Mouse (Mus musculus) lung, postnatal 0 days (tissue): ENCODE measurements around the gene Trem1.

Experiments used
- CTCF ChIP-seq: IDR thresholded peaks from 2 replicates; pipeline ENCODE4 v1.5.1; 2016; ENCODE audit warnings: antibody characterized with exemption, mild to moderate bottlenecking
- EP300 ChIP-seq: IDR thresholded peaks from 2 replicates; pipeline ENCODE4 v1.6.1; 2016; ENCODE audit warnings: antibody characterized with exemption, mild to moderate bottlenecking, control low read depth

DNA sequence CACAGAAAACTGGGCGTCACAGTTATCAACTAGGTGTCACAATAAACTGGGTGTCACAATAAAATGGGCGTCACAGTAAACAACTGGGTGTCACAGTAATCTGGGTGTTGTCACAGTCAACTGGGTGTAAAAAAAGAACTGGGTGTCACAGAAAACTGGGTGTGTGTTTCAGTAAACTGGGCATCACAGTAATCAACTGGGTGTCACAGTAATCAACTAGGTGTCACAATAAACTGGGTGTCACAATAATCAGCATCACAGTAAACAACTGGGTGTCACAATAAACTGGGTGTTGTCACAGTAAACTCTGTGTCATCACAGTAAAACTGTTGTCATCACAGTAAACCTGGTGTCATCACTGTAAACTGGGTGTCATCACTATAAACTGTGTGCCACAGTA lies 40.2 kb upstream of the Trem1 start:
- no peak for TF ChIP-seq EP300
- TF ChIP-seq CTCF = no peak
